Mouse (Mus musculus): ENCODE measurements at regions not wholly inside any gene's neighbourhood (a gene's known extent, or its start where the extent isn't known, plus 50 kb on each side); places are given as distances from the start of the nearest gene placed in this dataset.
A peak's percentile ranks its signal among the peaks of the same experiment; 100 is the strongest.

GRCm38 (mm10) chr5:45196159-45196558 lies 253.9 kb downstream of the Qdpr start:
- no peak overlapping the region for H3K9ac ChIP-seq
- H3K4me1 ChIP-seq = no peaks in the 10 kb centered on the region
- H3K27ac ChIP-seq = no peak overlapping the region
- no peak overlapping the region for H3K4me3 ChIP-seq
- H3K4me2 ChIP-seq = no peak overlapping the region
- WGBS = 48% methylated on average over 3 of the region's 3 CpGs
- H3K36me3 ChIP-seq = no peaks in the 10 kb centered on the region
- H3K9me3 ChIP-seq = no peaks in the 10 kb centered on the region
- H3K27me3 ChIP-seq = no peaks in the 10 kb centered on the region
- ATAC-seq (ENCODE audit: borderline replicate concordance, extremely low read depth, low FRiP score, low TSS enrichment) = no peak

DNA sequence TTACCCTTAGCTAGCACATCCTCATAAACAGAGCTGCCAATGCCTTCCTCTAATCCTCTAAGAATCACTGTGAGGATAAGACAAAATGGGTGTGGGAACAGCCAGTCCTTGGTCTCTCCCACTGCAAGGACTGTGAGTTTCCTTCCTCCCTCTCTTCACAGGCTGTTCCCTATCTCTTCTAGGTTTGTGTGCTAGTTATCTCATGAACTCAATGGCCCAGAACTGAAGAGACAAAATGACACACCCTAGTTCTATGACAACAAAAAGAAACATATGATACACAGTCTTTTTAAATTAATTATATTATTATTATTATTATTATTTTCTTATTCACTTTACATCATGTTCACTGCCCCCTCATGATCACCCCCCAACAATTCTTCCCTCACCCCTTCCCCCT lies 257.7 kb downstream of the Qdpr start:
- H3K4me3 ChIP-seq = no peak overlapping the region
- H3K27ac ChIP-seq = no peak overlapping the region
- no peak for ATAC-seq (ENCODE audit: borderline replicate concordance, extremely low read depth, low FRiP score, low TSS enrichment)
- H3K36me3 ChIP-seq = no peaks in the 10 kb centered on the region
- no peak overlapping the region for H3K4me2 ChIP-seq
- H3K27me3 ChIP-seq = no peaks in the 10 kb centered on the region
- H3K9ac ChIP-seq = no peak overlapping the region
- no peaks in the 10 kb centered on the region for H3K4me1 ChIP-seq
- no peaks in the 10 kb centered on the region for H3K9me3 ChIP-seq

DNA sequence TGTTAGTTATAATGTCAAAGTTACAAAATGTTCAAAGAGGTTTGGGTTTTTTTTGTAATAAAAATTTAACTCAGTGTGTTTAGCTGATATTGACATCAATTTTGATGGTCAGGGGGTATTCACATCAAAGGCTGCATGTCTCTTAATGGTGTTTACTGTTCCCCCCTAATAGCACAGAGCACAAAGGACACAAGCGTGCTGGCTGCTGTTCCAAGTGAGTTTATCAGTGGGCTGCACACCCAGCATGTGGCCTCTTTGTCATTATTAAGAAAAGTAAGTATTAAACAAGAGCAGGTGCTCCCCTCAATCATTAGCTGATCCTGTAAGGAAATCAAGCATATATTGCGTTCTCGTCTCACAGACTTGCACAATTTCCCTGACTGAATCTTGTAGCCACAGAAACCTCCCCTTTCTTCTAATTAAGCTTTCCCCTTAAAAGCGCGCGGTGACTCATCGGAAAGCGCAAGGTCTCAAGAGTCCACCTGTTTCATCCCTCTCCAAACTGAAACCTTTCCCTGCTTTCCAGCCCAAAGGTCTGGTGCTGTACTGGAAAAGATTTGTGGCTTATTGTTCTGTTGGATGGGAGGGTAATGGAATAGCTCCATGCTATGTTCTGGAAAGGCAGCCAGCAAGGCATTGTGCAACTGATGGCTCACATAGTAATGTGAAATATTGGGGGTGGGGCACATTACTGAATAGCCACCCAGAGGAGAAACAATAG lies 276.8 kb downstream of the Qdpr start:
- WGBS = 66% methylated on average over 8 of the region's 8 CpGs
- Histone ChIP-seq H3K27me3 (no peaks in the 10 kb centered on the region), H3K4me3 (no peak overlapping the region), H3K36me3 (no peaks in the 10 kb centered on the region), H3K27ac (no peak overlapping the region), H3K9ac (no peak overlapping the region), H3K9me3 (no peaks in the 10 kb centered on the region), H3K4me1 (0 out of 2 replicates have a peak, but pooled peaks cover 3% of the 10 kb centered on the region), H3K4me2 (no peak overlapping the region)
- no peak for ATAC-seq (ENCODE audit: borderline replicate concordance, extremely low read depth, low FRiP score, low TSS enrichment)

GRCm38 (mm10) chr5:45159194-45159593 lies 290.8 kb downstream of the Qdpr start:
- H3K9ac ChIP-seq = no peak overlapping the region
- no peaks in the 10 kb centered on the region for H3K9me3 ChIP-seq
- H3K4me1 ChIP-seq = no peaks in the 10 kb centered on the region
- no peak overlapping the region for H3K4me3 ChIP-seq
- H3K36me3 ChIP-seq = no peaks in the 10 kb centered on the region
- WGBS = 83% methylated on average over 4 of the region's 4 CpGs
- H3K27me3 ChIP-seq = no peaks in the 10 kb centered on the region
- no peak for ATAC-seq (ENCODE audit: borderline replicate concordance, extremely low read depth, low FRiP score, low TSS enrichment)
- no peak overlapping the region for H3K4me2 ChIP-seq
- no peak overlapping the region for H3K27ac ChIP-seq

- no peaks in the 10 kb centered on the region for H3K36me3 ChIP-seq
- no peak overlapping the region for H3K27ac ChIP-seq
- WGBS = 33% methylated on average over 2 of the region's 2 CpGs
- H3K4me2 ChIP-seq = no peak overlapping the region
- H3K9ac ChIP-seq = no peak overlapping the region
- H3K9me3 ChIP-seq = no peaks in the 10 kb centered on the region
- H3K27me3 ChIP-seq = no peaks in the 10 kb centered on the region
- ATAC-seq (ENCODE audit: borderline replicate concordance, extremely low read depth, low FRiP score, low TSS enrichment) = no peak
- no peak overlapping the region for H3K4me3 ChIP-seq
- no peaks in the 10 kb centered on the region for H3K4me1 ChIP-seq
Observed at GRCm38 (mm10) chr5:45154936-45155335, 295.1 kb downstream of the Qdpr start.

GRCm38 (mm10) chr5:45144186-45144585 lies 305.9 kb downstream of the Qdpr start:
- no peak overlapping the region for H3K4me3 ChIP-seq
- 80% methylated on average over 4 of the region's 4 CpGs for WGBS
- no peaks in the 10 kb centered on the region for H3K9me3 ChIP-seq
- no peaks in the 10 kb centered on the region for H3K36me3 ChIP-seq
- ATAC-seq (ENCODE audit: borderline replicate concordance, extremely low read depth, low FRiP score, low TSS enrichment) = no peak
- no peak overlapping the region for H3K9ac ChIP-seq
- H3K4me1 ChIP-seq = no peaks in the 10 kb centered on the region
- no peak overlapping the region for H3K27ac ChIP-seq
- H3K4me2 ChIP-seq = no peak overlapping the region
- H3K27me3 ChIP-seq = no peaks in the 10 kb centered on the region

GRCm38 (mm10) chr5:45137198-45137973 lies 312.6 kb downstream of the Qdpr start:
- Histone ChIP-seq H3K9ac (no peak overlapping the region), H3K27me3 (no peaks in the 10 kb centered on the region), H3K27ac (no peak overlapping the region), H3K4me1 (no peaks in the 10 kb centered on the region), H3K4me2 (no peak overlapping the region), H3K36me3 (no peaks in the 10 kb centered on the region), H3K9me3 (no peaks in the 10 kb centered on the region), H3K4me3 (no peak overlapping the region)
- 46% methylated on average over 10 of the region's 10 CpGs for WGBS
- ATAC-seq (ENCODE audit: borderline replicate concordance, extremely low read depth, low FRiP score, low TSS enrichment) = no peak

- no peak overlapping the region for H3K9ac ChIP-seq
- no peak for ATAC-seq (ENCODE audit: borderline replicate concordance, extremely low read depth, low FRiP score, low TSS enrichment)
- H3K4me2 ChIP-seq = no peak overlapping the region
- H3K4me3 ChIP-seq = no peak overlapping the region
- H3K9me3 ChIP-seq = no peaks in the 10 kb centered on the region
- no peaks in the 10 kb centered on the region for H3K27me3 ChIP-seq
- no peak overlapping the region for H3K27ac ChIP-seq
- 33% methylated on average over 3 of the region's 3 CpGs for WGBS
- no peaks in the 10 kb centered on the region for H3K4me1 ChIP-seq
- no peaks in the 10 kb centered on the region for H3K36me3 ChIP-seq
Observed at GRCm38 (mm10) chr5:45136696-45137095, 313.3 kb downstream of the Qdpr start.

DNA sequence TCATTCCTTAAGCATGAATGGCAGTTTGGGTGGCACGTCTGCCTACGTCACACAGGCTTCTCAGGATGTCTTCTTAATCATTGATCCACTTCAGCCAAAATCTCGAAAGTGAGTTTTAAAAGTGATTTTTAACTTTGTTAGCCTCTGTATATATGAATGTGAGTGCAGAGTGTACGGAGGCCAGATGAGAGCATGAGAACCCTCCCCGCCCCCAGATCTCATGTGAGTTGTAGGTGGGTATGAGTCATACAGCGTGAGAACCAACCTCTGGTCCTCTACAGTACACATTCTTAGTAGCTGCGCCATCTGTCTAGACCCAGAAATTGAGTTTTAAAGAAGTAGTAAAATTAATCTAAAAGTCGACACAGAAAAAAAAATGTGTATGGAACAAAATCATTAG lies 322.1 kb downstream of the Qdpr start:
- no peak overlapping the region for H3K4me3 ChIP-seq
- H3K27ac ChIP-seq = no peak overlapping the region
- H3K9me3 ChIP-seq = no peaks in the 10 kb centered on the region
- no peaks in the 10 kb centered on the region for H3K27me3 ChIP-seq
- 62% methylated on average over 8 of the region's 8 CpGs for WGBS
- H3K4me1 ChIP-seq = no peaks in the 10 kb centered on the region
- H3K9ac ChIP-seq = no peak overlapping the region
- no peak for ATAC-seq (ENCODE audit: borderline replicate concordance, extremely low read depth, low FRiP score, low TSS enrichment)
- no peak overlapping the region for H3K4me2 ChIP-seq
- H3K36me3 ChIP-seq = no peaks in the 10 kb centered on the region

DNA sequence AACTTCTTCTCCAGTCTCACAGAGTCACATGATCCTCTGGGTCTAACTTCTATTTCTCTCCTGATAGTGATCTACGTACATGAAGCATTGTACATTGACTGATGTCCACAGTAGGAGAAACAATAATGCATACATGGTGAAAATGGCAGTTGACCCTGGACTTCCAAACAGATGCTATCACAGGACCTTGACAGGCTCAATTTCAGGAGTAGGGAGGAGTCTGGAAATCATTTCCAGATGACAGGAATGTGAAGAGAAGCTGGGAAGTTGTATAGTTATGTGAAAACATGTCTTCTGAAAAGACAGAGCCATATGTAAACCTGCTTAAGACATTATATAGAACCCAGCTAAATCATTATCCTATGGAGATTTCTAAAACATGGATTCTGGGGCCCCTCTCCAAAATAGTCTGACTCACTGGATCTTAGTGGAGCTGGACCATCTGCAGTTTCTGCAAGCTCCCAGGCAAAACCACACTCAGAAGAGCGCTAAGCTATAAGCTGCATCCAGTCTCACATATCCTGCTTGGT lies 322.3 kb upstream of the Ldb2 start:
- H3K36me3 ChIP-seq = no peaks in the 10 kb centered on the region
- no peaks in the 10 kb centered on the region for H3K27me3 ChIP-seq
- no peaks in the 10 kb centered on the region for H3K4me1 ChIP-seq
- H3K9ac ChIP-seq = no peak overlapping the region
- no peaks in the 10 kb centered on the region for H3K9me3 ChIP-seq
- no peak overlapping the region for H3K4me2 ChIP-seq
- H3K27ac ChIP-seq = no peak overlapping the region
- no peak for ATAC-seq (ENCODE audit: borderline replicate concordance, extremely low read depth, low FRiP score, low TSS enrichment)
- no peak overlapping the region for H3K4me3 ChIP-seq
- WGBS = 70% methylated on average over 2 of the region's 2 CpGs

GRCm38 (mm10) chr5:45119757-45120156 lies 320.3 kb upstream of the Ldb2 start:
- Histone ChIP-seq H3K4me1 (no peaks in the 10 kb centered on the region), H3K4me3 (no peak overlapping the region), H3K27ac (no peak overlapping the region), H3K9ac (no peak overlapping the region), H3K27me3 (no peaks in the 10 kb centered on the region), H3K9me3 (no peaks in the 10 kb centered on the region), H3K4me2 (no peak overlapping the region), H3K36me3 (no peaks in the 10 kb centered on the region)
- ATAC-seq (ENCODE audit: borderline replicate concordance, extremely low read depth, low FRiP score, low TSS enrichment) = no peak
- 96% methylated on average over 2 of the region's 2 CpGs for WGBS

- no peak for ATAC-seq (ENCODE audit: borderline replicate concordance, extremely low read depth, low FRiP score, low TSS enrichment)
- Histone ChIP-seq H3K9ac (no peak overlapping the region), H3K27ac (0 out of 2 replicates have a peak overlapping the region, but pooled peaks have one; percentile 2), H3K4me3 (no peak overlapping the region), H3K9me3 (no peaks in the 10 kb centered on the region), H3K27me3 (no peaks in the 10 kb centered on the region), H3K4me1 (peaks cover 4% of the 10 kb centered on the region; the same call in 1 of the 2 replicates), H3K4me2 (no peak overlapping the region), H3K36me3 (no peaks in the 10 kb centered on the region)
- 59% methylated on average over 4 of the region's 4 CpGs for WGBS
Observed at GRCm38 (mm10) chr5:45111246-45111645, 311.8 kb upstream of the Ldb2 start.

Data from lung, embryonic 15.5 days (tissue).